Mouse (Mus musculus) heart, adult 11 months (tissue): ENCODE measurements around the gene Vmn1r74.

ENCODE experiments used
- DNase-seq: peaks from one replicate; pipeline ENCODE4 v3.0.0; 2022

The Vmn1r74 gene

GRCm38 (mm10) chr7:11833680-11834079, at the start of gene Vmn1r74:
Gene Vmn1r74 (plus strand): TSS chr7:11833980.
- DNase-seq = no peak

- DNase-seq = no peak
Observed at GRCm38 (mm10) chr7:11813751-11814150, 20.0 kb upstream of the Vmn1r74 start.

GRCm38 (mm10) chr7:11822166-11822565, 11.6 kb upstream of the Vmn1r74 start:
- DNase-seq = peak; percentile 34

- peak; percentile 55 for DNase-seq
Observed at GRCm38 (mm10) chr7:11823246-11823645, 10.5 kb upstream of the Vmn1r74 start.

GRCm38 (mm10) chr7:11874330-11874729, 40.5 kb downstream of the Vmn1r74 start, which contains the start of gene Vmn1r75:
Gene Vmn1r75 (plus strand): TSS chr7:11874630.
- DNase-seq = no peak
